ENCODE assay signal across 7 mouse cellular contexts in genomic region chr1:172027809-172028102, GRCm38 (mm10). TPM values are rescaled to one million over a fixed set of nuclear protein-coding genes. Genes with fewer than 3 reads are reported as not detected.
DNase-seq lines count a peak whose midpoint lies in the region; ATAC-seq and TF ChIP-seq lines count a peak whose summit lies in the region.

No protein-coding gene starts in this region.

- H3K4me2 ChIP-seq in lung, embryonic 15.5 days = peak overlapping the region; percentile 70
- peak overlapping the region; percentile 97 for H3K4me2 ChIP-seq in forebrain, embryonic 12.5 days
- H3K4me2 ChIP-seq in neural tube, embryonic 15.5 days = peak overlapping the region; percentile 89

- intact Hi-C loops in gastrocnemius, postnatal 14 days (cut with DNase I; ENCODE audit: low total_unique reads) = no loop called here

- peak overlapping the region; percentile 87 for H3K27ac ChIP-seq in lung, embryonic 15.5 days
- H3K27ac ChIP-seq in forebrain, embryonic 12.5 days = peak overlapping the region; percentile 98
- H3K27ac ChIP-seq in limb, embryonic 10.5 days = peak overlapping the region; percentile 95
- H3K27ac ChIP-seq in neural tube, embryonic 15.5 days (replicated peaks) = peak overlapping the region; percentile 98

- ATAC-seq in lung, embryonic 15.5 days (ENCODE audit: borderline replicate concordance, extremely low read depth, low FRiP score, low TSS enrichment) = peak; percentile 0; the same call in 1 of the 2 replicates
- peak; percentile 70 for ATAC-seq in forebrain, embryonic 12.5 days (ENCODE audit: low FRiP score)
- peak; percentile 23 for ATAC-seq in neural tube, embryonic 15.5 days (ENCODE audit: low FRiP score)

- H3K9me3 ChIP-seq in lung, embryonic 15.5 days = no peaks in the 10 kb centered on the region
- no peaks in the 10 kb centered on the region for H3K9me3 ChIP-seq in forebrain, embryonic 12.5 days
- no peaks in the 10 kb centered on the region for H3K9me3 ChIP-seq in limb, embryonic 10.5 days (replicated peaks)
- no peaks in the 10 kb centered on the region for H3K9me3 ChIP-seq in neural tube, embryonic 15.5 days (replicated peaks)

- no peaks in the 10 kb centered on the region for H3K27me3 ChIP-seq in lung, embryonic 15.5 days
- no peaks in the 10 kb centered on the region for H3K27me3 ChIP-seq in forebrain, embryonic 12.5 days
- 0 out of 2 replicates have a peak, but pooled peaks cover 6% of the 10 kb centered on the region for H3K27me3 ChIP-seq in limb, embryonic 10.5 days (ENCODE audit: low read depth, poor library complexity, severe bottlenecking)
- H3K27me3 ChIP-seq in neural tube, embryonic 15.5 days (replicated peaks) = no peaks in the 10 kb centered on the region

- no peak for DNase-seq in lung, adult 2 months
- DNase-seq in limb, embryonic 10.5 days (ENCODE audit: low spot score) = no peak
- no peak for DNase-seq in left cerebral cortex, adult 8-10 months (ENCODE audit: low spot score in 2 of 2)
- DNase-seq in gastrocnemius, postnatal 14 days = no peak

- H3K4me1 ChIP-seq in lung, embryonic 15.5 days = peaks cover 27% of the 10 kb centered on the region
- 0 out of 2 replicates have a peak, but pooled peaks cover 4% of the 10 kb centered on the region for H3K4me1 ChIP-seq in lung, adult 2 months (ENCODE audit: control insufficient read depth, insufficient read depth, low read length)
- H3K4me1 ChIP-seq in forebrain, embryonic 12.5 days = peaks cover 52% of the 10 kb centered on the region
- peaks cover 42% of the 10 kb centered on the region for H3K4me1 ChIP-seq in limb, embryonic 10.5 days
- peaks cover 47% of the 10 kb centered on the region for H3K4me1 ChIP-seq in neural tube, embryonic 15.5 days

- no peaks in the 10 kb centered on the region for H3K36me3 ChIP-seq in lung, embryonic 15.5 days
- H3K36me3 ChIP-seq in forebrain, embryonic 12.5 days (replicated peaks) = 0 out of 2 replicates have a peak, but pooled peaks cover 8% of the 10 kb centered on the region
- peaks cover 17% of the 10 kb centered on the region for H3K36me3 ChIP-seq in limb, embryonic 10.5 days
- H3K36me3 ChIP-seq in neural tube, embryonic 15.5 days = no peaks in the 10 kb centered on the region

- TF ChIP-seq CTCF in lung, adult 2 months (IDR thresholded peaks at IDR 0.05; ENCODE audit: insufficient read depth, low read length) = no peak

- WGBS in lung, embryonic 15.5 days = 23% methylated on average over 10 of the region's 10 CpGs
- 40% methylated on average over 10 of the region's 10 CpGs for WGBS in lung, adult 2 months
- WGBS in forebrain, embryonic 12.5 days = 1% methylated on average over 10 of the region's 10 CpGs
- WGBS in limb, embryonic 10.5 days = 8% methylated on average over 10 of the region's 10 CpGs
- 6% methylated on average over 10 of the region's 10 CpGs for WGBS in neural tube, embryonic 15.5 days

- H3K4me3 ChIP-seq in lung, embryonic 15.5 days = peak overlapping the region; percentile 87
- no peak overlapping the region for H3K4me3 ChIP-seq in lung, adult 2 months (replicated peaks; ENCODE audit: extremely low read depth, low read depth, low read length)
- peak overlapping the region; percentile 92 for H3K4me3 ChIP-seq in forebrain, embryonic 12.5 days (replicated peaks)
- H3K4me3 ChIP-seq in limb, embryonic 10.5 days = peak overlapping the region; percentile 80
- peak overlapping the region; percentile 94 for H3K4me3 ChIP-seq in neural tube, embryonic 15.5 days (replicated peaks)

- H3K9ac ChIP-seq in lung, embryonic 15.5 days = peak overlapping the region; percentile 88
- H3K9ac ChIP-seq in forebrain, embryonic 12.5 days = peak overlapping the region; percentile 51; the same call in 1 of the 2 replicates
- peak overlapping the region; percentile 91 for H3K9ac ChIP-seq in neural tube, embryonic 15.5 days (replicated peaks)

- TF ChIP-seq POLR2A in lung, adult 2 months (IDR thresholded peaks at IDR 0.05; ENCODE audit: borderline replicate concordance, extremely low read depth, low read depth, low read length) = no peak

RNA-seq across cellular contexts. Expression of gene Vangl2, which starts 0.5 kb away (rescaled TPM):
- 11.5 and 14.1 TPM in 2 replicates for polyA plus RNA-seq in lung, embryonic 15.5 days (2015; fragmentation: Nextera tagmentation; extraction: Ambion mirVana)
- 4.4 and 9.6 TPM in 2 replicates for polyA plus RNA-seq in lung, adult 2 months (2012; rRNA removed)
- polyA plus RNA-seq in forebrain, embryonic 12.5 days (2016; fragmentation: Nextera tagmentation; extraction: Ambion mirVana) = 61.9 and 63.2 TPM in 2 replicates
- 28.3 and 29.9 TPM in 2 replicates for polyA plus RNA-seq in limb, embryonic 10.5 days (2016; fragmentation: Nextera tagmentation; extraction: Ambion mirVana)
- polyA plus RNA-seq in neural tube, embryonic 15.5 days (2015; fragmentation: Nextera tagmentation; extraction: Ambion mirVana) = 37.3 and 40.1 TPM in 2 replicates
- 10 to 100 TPM; 12.9 to 17.1 (median 15.9) TPM for total RNA-seq in left cerebral cortex, adult 8-10 months (2022)
- total RNA-seq in gastrocnemius, postnatal 14 days (2021) = 1 to 10 TPM; 1.9 to 2.6 TPM

RNA-seq across cellular contexts. Expression of gene Nhlh1, which starts 29.6 kb away (rescaled TPM):
- polyA plus RNA-seq in lung, embryonic 15.5 days (2015; fragmentation: Nextera tagmentation; extraction: Ambion mirVana) = not detected in 2 replicates
- polyA plus RNA-seq in lung, adult 2 months (2012; rRNA removed) = 0.05 TPM in 1 of 2 replicates, not detected in the other
- polyA plus RNA-seq in forebrain, embryonic 12.5 days (2016; fragmentation: Nextera tagmentation; extraction: Ambion mirVana) = 9.0 and 9.8 TPM in 2 replicates
- polyA plus RNA-seq in limb, embryonic 10.5 days (2016; fragmentation: Nextera tagmentation; extraction: Ambion mirVana) = not detected in 2 replicates
- polyA plus RNA-seq in neural tube, embryonic 15.5 days (2015; fragmentation: Nextera tagmentation; extraction: Ambion mirVana) = 2.2 and 2.6 TPM in 2 replicates
- total RNA-seq in left cerebral cortex, adult 8-10 months (2022) = under 1 TPM; 0.14 to 0.70 (median 0.24) TPM
- total RNA-seq in gastrocnemius, postnatal 14 days (2021) = not detected

RNA-seq across cellular contexts. Expression of gene Copa, which starts 54.6 kb away (rescaled TPM):
- 229 and 235 TPM in 2 replicates for polyA plus RNA-seq in lung, embryonic 15.5 days (2015; fragmentation: Nextera tagmentation; extraction: Ambion mirVana)
- polyA plus RNA-seq in lung, adult 2 months (2012; rRNA removed) = 31.5 and 53.1 TPM in 2 replicates
- 199 and 222 TPM in 2 replicates for polyA plus RNA-seq in forebrain, embryonic 12.5 days (2016; fragmentation: Nextera tagmentation; extraction: Ambion mirVana)
- polyA plus RNA-seq in limb, embryonic 10.5 days (2016; fragmentation: Nextera tagmentation; extraction: Ambion mirVana) = 155 and 201 TPM in 2 replicates
- 174 and 182 TPM in 2 replicates for polyA plus RNA-seq in neural tube, embryonic 15.5 days (2015; fragmentation: Nextera tagmentation; extraction: Ambion mirVana)
- total RNA-seq in left cerebral cortex, adult 8-10 months (2022) = 100 to 1,000 TPM; 138 to 149 (median 144) TPM
- total RNA-seq in gastrocnemius, postnatal 14 days (2021) = 10 to 100 TPM; 80.8 to 80.9 TPM

RNA-seq across cellular contexts. Expression of gene Ncstn, which starts 54.8 kb away (rescaled TPM):
- polyA plus RNA-seq in lung, embryonic 15.5 days (2015; fragmentation: Nextera tagmentation; extraction: Ambion mirVana) = 131 and 132 TPM in 2 replicates
- 80.1 and 95.0 TPM in 2 replicates for polyA plus RNA-seq in lung, adult 2 months (2012; rRNA removed)
- polyA plus RNA-seq in forebrain, embryonic 12.5 days (2016; fragmentation: Nextera tagmentation; extraction: Ambion mirVana) = 107 and 111 TPM in 2 replicates
- 83.4 and 95.9 TPM in 2 replicates for polyA plus RNA-seq in limb, embryonic 10.5 days (2016; fragmentation: Nextera tagmentation; extraction: Ambion mirVana)
- 100 and 109 TPM in 2 replicates for polyA plus RNA-seq in neural tube, embryonic 15.5 days (2015; fragmentation: Nextera tagmentation; extraction: Ambion mirVana)
- 10 to 100 TPM; 62.4 to 69.8 (median 64.3) TPM for total RNA-seq in left cerebral cortex, adult 8-10 months (2022)
- total RNA-seq in gastrocnemius, postnatal 14 days (2021) = 10 to 100 TPM; 33.6 to 34.5 TPM

Comparison
In these comparisons a context has a peak if more than half of its experiments do, and no peak if none do; other contexts are left out.
1. ATAC-seq: peak in every context shown above with its lines; median percentile 70 in forebrain, embryonic 12.5 days; 23 in neural tube, embryonic 15.5 days; 0 in lung, embryonic 15.5 days.